Mouse (Mus musculus) effector memory CD4-positive, alpha-beta T cell, adult 7 months (primary cell): Measurements from ENCODE around the gene Cnih1. TPM values are rescaled to one million over a fixed set of nuclear protein-coding genes. Genes with fewer than 3 reads are reported as not detected.

Source experiments
- polyA plus RNA-seq: library from polyadenylated mRNA; unstranded; fragments of 100-300 nt; shearing (Covaris generic); gene quantifications from one replicate; pipeline ENCODE4 v1.2.1, GENCODE M21; 2017

Gene Cnih1
- polyA plus RNA-seq = 59.2 TPM

GRCm38 (mm10) chr14:46787787-46788504 lies at the start of gene Cnih1:
Gene Cnih1 (minus strand): TSS chr14:46788411.

GRCm38 (mm10) chr14:46831837-46832333 lies 43.7 kb upstream of the Cnih1 start, which contains the start of gene Cgrrf1:
Gene Cgrrf1 (plus strand): TSS chr14:46832125.

GRCm38 (mm10) chr14:46821873-46822716 lies 33.9 kb upstream of the Cnih1 start, which contains the start of gene Gmfb:
Gene Gmfb (minus strand): TSS chr14:46822242.

GRCm38 (mm10) chr14:46760355-46761029 lies 27.7 kb downstream of the Cnih1 start, which contains the start of gene Cdkn3:
Gene Cdkn3 (plus strand): TSS chr14:46760541.

Other genes with a start within 250 kb of the Cnih1 start
- gene Cdkn3, start 27.9 kb downstream of the Cnih1 start, polyA plus RNA-seq = 1.1 TPM
- gene Gmfb, start 33.8 kb upstream of the Cnih1 start, polyA plus RNA-seq = 89.5 TPM
- gene Cgrrf1, start 43.7 kb upstream of the Cnih1 start, polyA plus RNA-seq = 11.0 TPM
- gene Samd4, start 94.4 kb upstream of the Cnih1 start, polyA plus RNA-seq = 0.16 TPM